Mouse (Mus musculus) liver, postnatal 0 days (tissue): ENCODE results near the gene Tdo2.

Source experiments
- CTCF ChIP-seq: sonication (generic); IDR thresholded peaks from 2 replicates; pipeline ENCODE4 v1.5.1; 2016; ENCODE audit warnings: antibody characterized with exemption, low read depth
- EP300 ChIP-seq: IDR thresholded peaks from 2 replicates; pipeline ENCODE4 v1.6.1; 2016; ENCODE audit warnings: antibody characterized with exemption, low read depth, mild to moderate bottlenecking

DNA sequence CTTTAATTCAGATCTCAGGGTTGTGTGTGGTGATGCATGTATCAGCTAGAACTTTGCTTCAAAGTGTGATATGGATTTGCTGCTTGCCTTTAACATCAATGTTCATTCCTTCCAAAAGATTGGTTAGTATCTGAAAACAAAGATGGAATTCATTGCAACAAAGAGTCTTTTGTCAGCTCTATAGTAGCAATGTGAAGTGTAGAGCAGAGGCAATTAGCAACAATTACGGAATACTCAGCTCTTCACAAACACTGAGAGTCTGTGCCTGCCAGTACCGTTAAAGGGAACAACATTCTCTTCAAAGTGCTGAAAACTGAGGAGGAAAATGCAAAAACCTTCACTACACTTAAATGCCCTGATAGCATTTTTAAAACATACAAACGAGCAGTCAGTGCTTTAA, 56.3 kb downstream of the Tdo2 start:
- TF ChIP-seq CTCF, result no peak
- TF ChIP-seq EP300, result no peak
